Mouse (Mus musculus) MEL (cell line): Measurements from ENCODE around the gene Olfr67. TPM values are rescaled to one million over a fixed set of nuclear protein-coding genes. Genes with fewer than 3 reads are reported as not detected.
"Not testable (repeated sequence)": the region's sequence is repeated elsewhere in the genome, so short reads cannot be mapped to it uniquely, and the experiment has no call there.

Experiments used
- DNase-seq: peaks from one replicate; pipeline ENCODE4 v3.0.0; 2011; ENCODE audit warnings: low read depth, low spot score
- H3K27ac ChIP-seq: 2 replicates; pipeline ENCODE4 v1.5.1; 2012; ENCODE audit warnings: low read depth, mild to moderate bottlenecking, control low read depth, low read length, moderate library complexity; ENCODE audit not compliant: control insufficient read depth
- H3K27me3 ChIP-seq, 2 experiments: fragments of 150-350 bp in 1 of 2; sonication (generic) in 1 of 2; 2 replicates each; pipeline ENCODE4 v1.6.1; 2012; ENCODE audit warnings: low read length in 2 of 2, mild to moderate bottlenecking in 2 of 2, improper control_type of control experiment in 1 of 2, moderate library complexity in 1 of 2; ENCODE audit not compliant: insufficient read depth in 2 of 2, control insufficient read depth in 1 of 2
- H3K36me3 ChIP-seq, 2 experiments: 2 replicates each; pipeline ENCODE4 v1.6.1; 2012 to 2014; ENCODE audit warnings: low read length in 2 of 2, improper control_type of control experiment in 1 of 2, inconsistent platforms in 1 of 2, mild to moderate bottlenecking in 1 of 2; ENCODE audit not compliant: insufficient read depth in 2 of 2, control insufficient read depth in 1 of 2
- H3K4me1 ChIP-seq, 2 experiments: fragments of 150-350 bp in 1 of 2; sonication (generic) in 1 of 2; 2 replicates each; pipeline ENCODE4 v1.6.1; 2012; ENCODE audit warnings: low read length in 2 of 2, improper control_type of control experiment in 1 of 2, mild to moderate bottlenecking in 1 of 2; ENCODE audit not compliant: insufficient read depth in 2 of 2, control insufficient read depth in 1 of 2
- H3K4me3 ChIP-seq, 2 experiments: fragments of 150-350 bp in 1 of 2; sonication (generic) in 1 of 2; 2 replicates each; pipeline ENCODE4 v1.5.1; 2012; ENCODE audit warnings: low read depth in 2 of 2, low read length in 2 of 2, mild to moderate bottlenecking in 2 of 2, moderate library complexity in 2 of 2, control low read depth in 1 of 2, improper control_type of control experiment in 1 of 2; ENCODE audit not compliant: control insufficient read depth in 1 of 2, insufficient read depth in 1 of 2
- H3K79me2 ChIP-seq: 2 replicates; pipeline ENCODE4 v1.6.1; 2012; ENCODE audit warnings: mild to moderate bottlenecking, low read length, moderate library complexity; ENCODE audit not compliant: control insufficient read depth, poor library complexity, insufficient read depth
- H3K9ac ChIP-seq: 2 replicates; pipeline ENCODE4 v1.6.1; 2012; ENCODE audit warnings: low read depth, mild to moderate bottlenecking, control low read depth, low read length, moderate library complexity; ENCODE audit not compliant: control insufficient read depth, poor library complexity, severe bottlenecking
- H3K9me3 ChIP-seq: fragments of 150-350 bp; sonication (generic); replicated peaks from 2 replicates; pipeline ENCODE4 v1.6.1; 2012; ENCODE audit warnings: mild to moderate bottlenecking, low read length, improper control_type of control experiment, moderate library complexity; ENCODE audit not compliant: insufficient read depth
- EP300 ChIP-seq, 2 experiments: IDR thresholded peaks; 2 replicates each; pipeline ENCODE4 v1.6.1; 2011; ENCODE audit warnings: improper control_type of control experiment in 2 of 2, low read length in 2 of 2, low read depth in 1 of 2, mild to moderate bottlenecking in 1 of 2
- HCFC1 ChIP-seq: IDR thresholded peaks from 2 replicates; pipeline ENCODE4 v1.6.1; 2012; ENCODE audit warnings: low read depth, mild to moderate bottlenecking, inconsistent platforms, low read length, improper control_type of control experiment, moderate library complexity
- JUND ChIP-seq: IDR thresholded peaks from 2 replicates; pipeline ENCODE4 v1.6.1; 2011; ENCODE audit warnings: low read depth, mild to moderate bottlenecking, improper control_type of control experiment, low read length
- KAT2A ChIP-seq: conservative IDR thresholded peaks from 2 replicates; pipeline ENCODE4 v1.6.1; 2012; ENCODE audit warnings: low read depth, low read length, improper control_type of control experiment, inconsistent platforms
- NELFE ChIP-seq: IDR thresholded peaks from 2 replicates; pipeline ENCODE4 v1.6.1; 2011; ENCODE audit warnings: low read depth, low read length, improper control_type of control experiment
- POLR2A ChIP-seq, 2 experiments: IDR thresholded peaks; 2 replicates each; pipeline ENCODE4 v1.6.1; 2011 to 2012; ENCODE audit warnings: low read length in 2 of 2, mild to moderate bottlenecking in 2 of 2, control low read depth in 1 of 2, improper control_type of control experiment in 1 of 2, low read depth in 1 of 2, moderate library complexity in 1 of 2; ENCODE audit not compliant: control insufficient read depth in 1 of 2, insufficient read depth in 1 of 2, poor library complexity in 1 of 2
- POLR2AphosphoS5 ChIP-seq: IDR thresholded peaks from 2 replicates; pipeline ENCODE4 v1.6.1; 2012; ENCODE audit warnings: low read depth, borderline replicate concordance, mild to moderate bottlenecking, inconsistent platforms, low read length, moderate library complexity, mixed read lengths
- TBP ChIP-seq: IDR thresholded peaks from 2 replicates; pipeline ENCODE4 v1.8.0; 2011; ENCODE audit warnings: low read depth, low read length, improper control_type of control experiment
- ZMIZ1 ChIP-seq: IDR thresholded peaks from 2 replicates; pipeline ENCODE4 v1.6.1; 2012; ENCODE audit warnings: low read depth, mild to moderate bottlenecking, inconsistent platforms, low read length, improper control_type of control experiment, moderate library complexity
- polyA plus RNA-seq, 2 experiments: library from polyadenylated mRNA; stranded (reverse) in 1 of 2; unstranded in 1 of 2; fragments of >175 nt in 1 of 2; fragments of >200 nt in 1 of 2; gene quantifications; 2 replicates each; pipeline versions ENCODE4 v1.2.1 to v1.2.4; 2012; ENCODE audit warnings: low replicate concordance in 2 of 2, low read depth in 1 of 2; ENCODE audit not compliant: insufficient read length in 2 of 2, insufficient read depth in 1 of 2, missing spikeins in 1 of 2
- total RNA-seq: library from RNA; depleted of rRNA; stranded (reverse); fragments of 300-350 nt; gene quantifications from 2 replicates; pipeline ENCODE4 v1.2.3, GENCODE M21; 2012

Olfr67 gene
- total and polyA plus RNA-seq, 3 experiments, result not detected

DNA sequence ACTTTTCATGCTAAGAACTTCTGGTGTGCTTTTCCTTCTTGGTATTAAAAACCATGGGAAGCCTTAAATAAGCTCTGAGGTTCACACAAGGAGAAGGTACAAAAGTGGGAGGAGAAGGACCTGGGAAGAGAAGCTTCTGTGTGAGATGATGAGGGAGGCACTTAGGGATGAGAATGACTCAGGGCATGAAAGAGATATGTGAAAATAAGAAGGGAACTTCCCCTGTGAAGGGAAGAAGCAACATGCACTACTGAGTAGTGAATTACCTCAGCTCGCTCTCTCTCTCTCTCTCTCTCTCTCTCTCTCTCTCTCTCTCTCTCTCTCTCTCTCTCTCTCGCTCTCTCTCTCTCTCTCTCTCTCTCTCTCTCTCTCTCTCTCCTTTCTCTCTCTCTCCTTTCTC, 23.5 kb upstream of the Olfr67 start:
- peak overlapping the region; percentile 29 for H3K9ac ChIP-seq
- peak overlapping the region; percentile 53 for H3K27ac ChIP-seq
- peak; percentile 62 for DNase-seq
- H3K4me3 ChIP-seq, result not testable (repeated sequence)
- peaks cover 13 to 20% of the 10 kb centered on the region in 2 experiments for H3K4me1 ChIP-seq
- TF ChIP-seq JUND (peak; percentile 89), EP300 (IDR thresholded peaks at IDR 0.05; ENCODE audit: low read depth in 1 of 2, low read length in 2 of 2) (peak in 1 of 2 experiments; percentile 2; a peak in 1 of 4 replicates)
- TF ChIP-seq, all 39 proteins: peak for 2; not testable (repeated sequence) for 37
- not testable (repeated sequence) for H3K27me3 ChIP-seq, H3K9me3 ChIP-seq, H3K79me2 ChIP-seq
- H3K36me3 ChIP-seq, result peaks cover 0 to 15% of the 10 kb centered on the region in 2 experiments; a peak in 2 of 4 replicates

DNA sequence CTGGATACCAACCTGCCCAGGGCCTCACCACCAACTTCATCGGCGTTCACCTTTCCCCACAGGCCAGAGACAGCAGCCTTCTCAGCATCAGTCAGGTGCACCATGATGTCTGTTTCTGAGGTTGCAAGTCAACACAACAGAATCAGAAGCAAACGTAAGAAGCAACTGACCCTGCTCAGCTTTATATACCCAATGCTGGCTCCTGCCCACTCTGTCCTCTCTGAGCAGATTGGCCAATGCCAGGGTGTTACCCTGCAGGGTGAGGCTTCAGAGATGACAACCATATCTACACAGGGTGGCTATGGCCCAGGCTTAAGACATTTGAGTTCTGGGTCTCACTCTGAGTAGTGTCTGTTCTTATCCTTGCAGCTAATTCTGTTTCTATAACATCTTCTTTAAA, 22.1 kb upstream of the Olfr67 start, which contains the start of gene Hbb-bt:
Hbb-bt (minus strand) TSS at position 231 of the 400 bp plus-strand sequence.
- H3K27ac ChIP-seq, result peak within 1 kb of the TSS; percentile 83
- no peaks in the 10 kb centered on the region for H3K79me2 ChIP-seq
- DNase-seq, result peak; percentile 71
- H3K36me3 ChIP-seq, result peaks cover 0 to 25% of the 10 kb centered on the region in 2 experiments; a peak in 2 of 4 replicates
- H3K27me3 ChIP-seq, result no peaks in the 10 kb centered on the region
- H3K9ac ChIP-seq, result peak within 1 kb of the TSS; percentile 41
- H3K4me3 ChIP-seq, result peak within 1 kb of the TSS; percentile 17 to 42
- no peaks in the 10 kb centered on the region for H3K9me3 ChIP-seq
- TF ChIP-seq NELFE (peak; percentile 32; the same call in 1 of the 2 replicates), POLR2A (IDR thresholded peaks at IDR 0.05; ENCODE audit: control insufficient read depth in 1 of 2, insufficient read depth in 1 of 2, low read depth in 1 of 2, low read length in 2 of 2, poor library complexity in 1 of 2) (peak in 1 of 2 experiments; percentile 60; a peak in 2 of 4 replicates), POLR2AphosphoS5 (peak; percentile 74; the same call in 1 of the 2 replicates), KAT2A (no peak), TBP (peak; percentile 90), HCFC1 (no peak), ZMIZ1 (peak; percentile 33; the same call in 1 of the 2 replicates)
- peaks cover 21 to 23% of the 10 kb centered on the region in 2 experiments for H3K4me1 ChIP-seq

DNA sequence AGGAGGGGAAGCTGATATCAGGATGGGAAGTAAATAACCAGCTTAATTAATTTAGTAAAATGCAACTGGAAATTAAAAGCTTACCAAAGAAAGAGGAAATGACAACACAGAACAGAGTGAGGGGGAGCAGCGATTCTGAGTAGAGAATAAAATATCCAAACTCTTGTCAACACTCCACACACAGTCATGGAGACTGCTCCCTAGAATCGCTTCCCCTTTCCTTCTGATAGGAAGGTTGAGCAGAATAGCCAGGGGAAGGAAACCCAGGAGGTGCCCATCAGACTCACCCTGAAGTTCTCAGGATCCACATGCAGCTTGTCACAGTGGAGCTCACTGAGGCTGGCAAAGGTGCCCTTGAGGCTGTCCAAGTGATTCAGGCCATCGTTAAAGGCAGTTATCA, 21.5 kb upstream of the Olfr67 start:
- Histone ChIP-seq H3K4me1 (peaks cover 23 to 26% of the 10 kb centered on the region in 2 experiments), H3K36me3 (peaks cover 0 to 28% of the 10 kb centered on the region in 2 experiments; a peak in 2 of 4 replicates)
- H3K9me3 ChIP-seq, H3K27me3 ChIP-seq, H3K79me2 ChIP-seq, H3K27ac ChIP-seq, DNase-seq, H3K4me3 ChIP-seq, H3K9ac ChIP-seq: not testable (repeated sequence)
